Mouse (Mus musculus): ENCODE results near the gene Urgcp. TPM values are rescaled to one million over a fixed set of nuclear protein-coding genes. Genes with fewer than 3 reads are reported as not detected.
A peak's percentile ranks its signal among the peaks of the same experiment; 100 is the strongest.

Urgcp gene
- polyA plus RNA-seq, 1 experiment: 0.51 TPM

GRCm38 (mm10) chr11:5744951-5745350 lies 17.2 kb downstream of the Urgcp start:
- Histone ChIP-seq H3K36me3 (ENCODE audit: control insufficient read depth) (no peaks in the 10 kb centered on the region), H3K4me3 (replicated peaks) (no peak overlapping the region), H3K27me3 (ENCODE audit: control insufficient read depth) (no peaks in the 10 kb centered on the region), H3K9me3 (ENCODE audit: control insufficient read depth, low read length) (no peaks in the 10 kb centered on the region), H3K4me1 (ENCODE audit: control insufficient read depth) (peaks cover 20% of the 10 kb centered on the region)
- TF ChIP-seq GATA1 (IDR thresholded peaks at IDR 0.05; ENCODE audit: low read length): no peak
- no peak for TF ChIP-seq TAL1 (IDR thresholded peaks at IDR 0.05; ENCODE audit: low read length)

- no peaks in the 10 kb centered on the region for H3K9me3 ChIP-seq (ENCODE audit: control insufficient read depth, low read length)
- H3K36me3 ChIP-seq (ENCODE audit: control insufficient read depth): peaks cover 7% of the 10 kb centered on the region
- H3K4me1 ChIP-seq (ENCODE audit: control insufficient read depth): peaks cover 32% of the 10 kb centered on the region
- H3K27me3 ChIP-seq (ENCODE audit: control insufficient read depth): no peaks in the 10 kb centered on the region
- no peak overlapping the region for H3K4me3 ChIP-seq (replicated peaks)
- TF ChIP-seq GATA1 (IDR thresholded peaks at IDR 0.05; ENCODE audit: low read length) (no peak), TAL1 (IDR thresholded peaks at IDR 0.05; ENCODE audit: low read length) (no peak)
Measured at GRCm38 (mm10) chr11:5742106-5742505, 20.1 kb downstream of the Urgcp start.

GRCm38 (mm10) chr11:5740965-5741627 lies 21.1 kb downstream of the Urgcp start:
- Histone ChIP-seq H3K4me1 (ENCODE audit: control insufficient read depth) (peaks cover 32% of the 10 kb centered on the region), H3K27me3 (ENCODE audit: control insufficient read depth) (no peaks in the 10 kb centered on the region), H3K4me3 (replicated peaks) (peak overlapping the region; percentile 95), H3K36me3 (ENCODE audit: control insufficient read depth) (peaks cover 7% of the 10 kb centered on the region), H3K9me3 (ENCODE audit: control insufficient read depth, low read length) (no peaks in the 10 kb centered on the region)
- TF ChIP-seq TAL1 (IDR thresholded peaks at IDR 0.05; ENCODE audit: low read length) (no peak), GATA1 (IDR thresholded peaks at IDR 0.05; ENCODE audit: low read length) (no peak)

GRCm38 (mm10) chr11:5740599-5740964 lies 21.6 kb downstream of the Urgcp start:
- Histone ChIP-seq H3K4me3 (replicated peaks) (peak overlapping the region; percentile 95), H3K27me3 (ENCODE audit: control insufficient read depth) (no peaks in the 10 kb centered on the region), H3K36me3 (ENCODE audit: control insufficient read depth) (peaks cover 7% of the 10 kb centered on the region), H3K4me1 (ENCODE audit: control insufficient read depth) (peaks cover 32% of the 10 kb centered on the region), H3K9me3 (ENCODE audit: control insufficient read depth, low read length) (no peaks in the 10 kb centered on the region)
- no peak for TF ChIP-seq GATA1 (IDR thresholded peaks at IDR 0.05; ENCODE audit: low read length)
- no peak for TF ChIP-seq TAL1 (IDR thresholded peaks at IDR 0.05; ENCODE audit: low read length)

GRCm38 (mm10) chr11:5739846-5740245 lies 22.3 kb downstream of the Urgcp start:
- TF ChIP-seq TAL1 (IDR thresholded peaks at IDR 0.05; ENCODE audit: low read length) (no peak), GATA1 (IDR thresholded peaks at IDR 0.05; ENCODE audit: low read length) (no peak)
- peaks cover 32% of the 10 kb centered on the region for H3K4me1 ChIP-seq (ENCODE audit: control insufficient read depth)
- no peaks in the 10 kb centered on the region for H3K27me3 ChIP-seq (ENCODE audit: control insufficient read depth)
- peaks cover 9% of the 10 kb centered on the region for H3K36me3 ChIP-seq (ENCODE audit: control insufficient read depth)
- H3K4me3 ChIP-seq (replicated peaks): peak overlapping the region; percentile 95
- H3K9me3 ChIP-seq (ENCODE audit: control insufficient read depth, low read length): no peaks in the 10 kb centered on the region

GRCm38 (mm10) chr11:5738888-5739632 lies 23.1 kb downstream of the Urgcp start:
- TF ChIP-seq TAL1 (IDR thresholded peaks at IDR 0.05; ENCODE audit: low read length) (no peak; the same call in 2 of the 3 replicates), GATA1 (IDR thresholded peaks at IDR 0.05; ENCODE audit: low read length) (no peak)
- Histone ChIP-seq H3K36me3 (ENCODE audit: control insufficient read depth) (peaks cover 17% of the 10 kb centered on the region), H3K4me3 (replicated peaks) (no peak overlapping the region), H3K4me1 (ENCODE audit: control insufficient read depth) (peaks cover 34% of the 10 kb centered on the region), H3K9me3 (ENCODE audit: control insufficient read depth, low read length) (no peaks in the 10 kb centered on the region), H3K27me3 (ENCODE audit: control insufficient read depth) (no peaks in the 10 kb centered on the region)

GRCm38 (mm10) chr11:5737137-5737536 lies 25.0 kb downstream of the Urgcp start:
- Histone ChIP-seq H3K36me3 (ENCODE audit: control insufficient read depth) (peaks cover 30% of the 10 kb centered on the region), H3K4me3 (replicated peaks) (no peak overlapping the region), H3K27me3 (ENCODE audit: control insufficient read depth) (no peaks in the 10 kb centered on the region), H3K9me3 (ENCODE audit: control insufficient read depth, low read length) (no peaks in the 10 kb centered on the region), H3K4me1 (ENCODE audit: control insufficient read depth) (peaks cover 35% of the 10 kb centered on the region)
- TF ChIP-seq TAL1 (IDR thresholded peaks at IDR 0.05; ENCODE audit: low read length): no peak
- TF ChIP-seq GATA1 (IDR thresholded peaks at IDR 0.05; ENCODE audit: low read length): no peak

GRCm38 (mm10) chr11:5734323-5734722 lies 27.9 kb downstream of the Urgcp start:
- peaks cover 11% of the 10 kb centered on the region for H3K4me1 ChIP-seq (ENCODE audit: control insufficient read depth)
- no peaks in the 10 kb centered on the region for H3K27me3 ChIP-seq (ENCODE audit: control insufficient read depth)
- TF ChIP-seq TAL1 (IDR thresholded peaks at IDR 0.05; ENCODE audit: low read length) (no peak), GATA1 (IDR thresholded peaks at IDR 0.05; ENCODE audit: low read length) (no peak)
- H3K36me3 ChIP-seq (ENCODE audit: control insufficient read depth): peaks cover 36% of the 10 kb centered on the region
- no peaks in the 10 kb centered on the region for H3K9me3 ChIP-seq (ENCODE audit: control insufficient read depth, low read length)
- H3K4me3 ChIP-seq (replicated peaks): no peak overlapping the region

- Histone ChIP-seq H3K4me1 (ENCODE audit: control insufficient read depth) (peaks cover 6% of the 10 kb centered on the region), H3K27me3 (ENCODE audit: control insufficient read depth) (no peaks in the 10 kb centered on the region), H3K9me3 (ENCODE audit: control insufficient read depth, low read length) (no peaks in the 10 kb centered on the region), H3K36me3 (ENCODE audit: control insufficient read depth) (peaks cover 31% of the 10 kb centered on the region), H3K4me3 (replicated peaks) (no peak overlapping the region)
- no peak for TF ChIP-seq GATA1 (IDR thresholded peaks at IDR 0.05; ENCODE audit: low read length)
- TF ChIP-seq TAL1 (IDR thresholded peaks at IDR 0.05; ENCODE audit: low read length): no peak
Measured at GRCm38 (mm10) chr11:5732401-5732800, 29.8 kb downstream of the Urgcp start.
